ENCODE assay signal across 13 mouse cellular contexts in genomic region chr5:65086522-65086921, GRCm38 (mm10). TPM values are rescaled to one million over a fixed set of nuclear protein-coding genes. Genes with fewer than 3 reads are reported as not detected.
DNase-seq lines count a peak whose midpoint lies in the region; ATAC-seq and TF ChIP-seq lines count a peak whose summit lies in the region.
"Had no signal": no experiment of that assay in that cellular context is flagged by ENCODE, and none has a peak within 500 bp of the region (broad histone marks: within the 10 kb centered on the region; RNA-seq: fewer than 3 reads in every experiment).

No protein-coding gene starts in this region.

- peak; percentile 67 to 77 for DNase-seq in heart, adult 18-20 months
- peak; percentile 83 for DNase-seq in NIH3T3 (ENCODE audit: low read depth)
- peak; percentile 80 for DNase-seq in gastrocnemius, postnatal 25 days
- peak; percentile 84 for DNase-seq in lung, postnatal 0 days (ENCODE audit: low spot score)
- DNase-seq in right cerebral cortex, postnatal 4 days, result no peak
- DNase-seq in layer of hippocampus, adult 8-10 months (ENCODE audit: low spot score in 2 of 2), result no peak
- DNase-seq: right cerebral cortex, postnatal 14 days; thymus, postnatal 4 days had no signal

- H3K9me3 ChIP-seq in heart, embryonic 11.5 days (replicated peaks; ENCODE audit: control insufficient read depth, low read length), result no peaks in the 10 kb centered on the region
- no peaks in the 10 kb centered on the region for H3K9me3 ChIP-seq in lung, postnatal 0 days (ENCODE audit: low read length)
- no peaks in the 10 kb centered on the region for H3K9me3 ChIP-seq in midbrain, embryonic 13.5 days
- H3K9me3 ChIP-seq: hindbrain, embryonic 13.5 days; megakaryocyte, embryonic 14.5 days had no signal

- H3K9ac ChIP-seq in heart, embryonic 11.5 days (ENCODE audit: low read depth, low read length), result no peak overlapping the region
- H3K9ac ChIP-seq in lung, postnatal 0 days (replicated peaks; ENCODE audit: low read depth), result no peak overlapping the region
- no peak overlapping the region for H3K9ac ChIP-seq in midbrain, embryonic 13.5 days (replicated peaks)
- H3K9ac ChIP-seq: hindbrain, embryonic 13.5 days had no signal

- no peak for ATAC-seq in heart, embryonic 11.5 days (replicated peaks; ENCODE audit: insufficient number of reproducible peaks, low FRiP score, low TSS enrichment)
- ATAC-seq in lung, postnatal 0 days, result peak; percentile 77
- no peak for ATAC-seq in midbrain, embryonic 13.5 days

- no peaks in the 10 kb centered on the region for H3K27me3 ChIP-seq in heart, embryonic 11.5 days (ENCODE audit: control insufficient read depth, insufficient read depth, low read length)
- H3K27me3 ChIP-seq in lung, postnatal 0 days (replicated peaks; ENCODE audit: insufficient read depth, low read length), result no peaks in the 10 kb centered on the region
- no peaks in the 10 kb centered on the region for H3K27me3 ChIP-seq in midbrain, embryonic 13.5 days
- H3K27me3 ChIP-seq: hindbrain, embryonic 13.5 days; megakaryocyte, embryonic 14.5 days had no signal

- TF ChIP-seq CTCF in lung, postnatal 0 days (IDR thresholded peaks at IDR 0.05), result no peak

- peak; percentile 71 for TF ChIP-seq EP300 in lung, postnatal 0 days (IDR thresholded peaks at IDR 0.05)

- H3K4me2 ChIP-seq in heart, embryonic 11.5 days, result no peak overlapping the region
- H3K4me2 ChIP-seq in lung, postnatal 0 days (replicated peaks; ENCODE audit: low read depth, low read length), result no peak overlapping the region
- no peak overlapping the region for H3K4me2 ChIP-seq in midbrain, embryonic 13.5 days (replicated peaks)
- H3K4me2 ChIP-seq: hindbrain, embryonic 13.5 days had no signal

- H3K4me3 ChIP-seq in heart, embryonic 11.5 days (ENCODE audit: low read depth, low read length), result no peak overlapping the region
- H3K4me3 ChIP-seq in lung, postnatal 0 days (ENCODE audit: low read depth, low read length), result no peak overlapping the region
- H3K4me3 ChIP-seq in midbrain, embryonic 13.5 days (replicated peaks), result no peak overlapping the region
- H3K4me3 ChIP-seq: hindbrain, embryonic 13.5 days; megakaryocyte, embryonic 14.5 days had no signal

- no peaks in the 10 kb centered on the region for H3K36me3 ChIP-seq in heart, embryonic 11.5 days (ENCODE audit: control insufficient read depth, insufficient read depth, low read length)
- no peaks in the 10 kb centered on the region for H3K36me3 ChIP-seq in lung, postnatal 0 days (ENCODE audit: insufficient read depth, low read length)
- no peaks in the 10 kb centered on the region for H3K36me3 ChIP-seq in midbrain, embryonic 13.5 days
- H3K36me3 ChIP-seq: hindbrain, embryonic 13.5 days had no signal

- no peak overlapping the region for H3K27ac ChIP-seq in heart, embryonic 11.5 days (ENCODE audit: low read depth, low read length)
- H3K27ac ChIP-seq in lung, postnatal 0 days (ENCODE audit: low read length), result no peak overlapping the region
- H3K27ac ChIP-seq in midbrain, embryonic 13.5 days, result no peak overlapping the region
- H3K27ac ChIP-seq: hindbrain, embryonic 13.5 days had no signal

- 60% methylated on average over 6 of the region's 6 CpGs for WGBS in heart, embryonic 11.5 days (ENCODE audit: insufficient replicate concordance)
- WGBS in lung, postnatal 0 days, result 41% methylated on average over 6 of the region's 6 CpGs
- WGBS in midbrain, embryonic 13.5 days, result 90% methylated on average over 6 of the region's 6 CpGs

- no peaks in the 10 kb centered on the region for H3K4me1 ChIP-seq in heart, embryonic 11.5 days (ENCODE audit: control insufficient read depth, insufficient read depth, low read length)
- H3K4me1 ChIP-seq in lung, postnatal 0 days (ENCODE audit: insufficient read depth, low read depth, low read length), result no peaks in the 10 kb centered on the region
- H3K4me1 ChIP-seq in midbrain, embryonic 13.5 days (replicated peaks), result no peaks in the 10 kb centered on the region
- H3K4me1 ChIP-seq: hindbrain, embryonic 13.5 days had no signal

RNA-seq across cellular contexts. Expression of gene Tmem156, which starts 5.4 kb away (rescaled TPM):
- total RNA-seq in heart, adult 18-20 months (2021), result under 1 TPM in 1 of 2 experiments, not detected in 1; 0.69 TPM
- polyA plus RNA-seq in heart, embryonic 11.5 days (2014; fragmentation: Nextera tagmentation; extraction: Ambion mirVana), result 0.15 TPM in 1 of 2 replicates, not detected in the other
- not detected for total RNA-seq in gastrocnemius, postnatal 25 days (2021)
- polyA plus RNA-seq in lung, postnatal 0 days (2015; fragmentation: Nextera tagmentation; extraction: Ambion mirVana), result 1.9 TPM in 2 replicates
- not detected in 2 replicates for polyA plus RNA-seq in midbrain, embryonic 13.5 days (2015; fragmentation: Nextera tagmentation; extraction: Ambion mirVana)
- total RNA-seq in layer of hippocampus, adult 8-10 months (2022), result 1 to 10 TPM in 1 of 4 experiments, under 1 TPM in 3; 0.62 to 1.5 (median 0.85) TPM
- polyA plus RNA-seq: embryonic facial prominence, embryonic 11.5 days; hindbrain, embryonic 13.5 days had no signal

RNA-seq across cellular contexts. Expression of gene Klhl5, which starts 20.8 kb away (rescaled TPM):
- 10 to 100 TPM; 12.0 to 13.8 TPM for total RNA-seq in heart, adult 18-20 months (2021)
- polyA plus RNA-seq in heart, embryonic 11.5 days (2014; fragmentation: Nextera tagmentation; extraction: Ambion mirVana), result 13.3 and 17.7 TPM in 2 replicates
- 1 to 10 TPM; 6.5 to 6.8 TPM for total RNA-seq in gastrocnemius, postnatal 25 days (2021)
- polyA plus RNA-seq in lung, postnatal 0 days (2015; fragmentation: Nextera tagmentation; extraction: Ambion mirVana), result 69.3 and 72.0 TPM in 2 replicates
- 42.3 and 46.7 TPM in 2 replicates for polyA plus RNA-seq in midbrain, embryonic 13.5 days (2015; fragmentation: Nextera tagmentation; extraction: Ambion mirVana)
- 10 to 100 TPM; 50.1 to 53.7 (median 52.7) TPM for total RNA-seq in layer of hippocampus, adult 8-10 months (2022)

Comparison
In these comparisons a context has a peak if more than half of its experiments do, and no peak if none do; other contexts are left out.
1. DNase-seq: peak in heart, adult 18-20 months (2 of 2), NIH3T3 (single experiment), gastrocnemius, postnatal 25 days (single experiment) and lung, postnatal 0 days (single experiment); none in right cerebral cortex, postnatal 4 days (single experiment) and layer of hippocampus, adult 8-10 months (0 of 2).